Mouse (Mus musculus) heart, postnatal 0 days (tissue): ENCODE results near the gene Klk1b1.
A peak's percentile ranks its signal among the peaks of the same experiment; 100 is the strongest.

Experiments used
- CTCF ChIP-seq: IDR thresholded peaks from 2 replicates; pipeline ENCODE4 v1.5.1; 2016; ENCODE audit warnings: antibody characterized with exemption, control low read depth, low read depth
- EP300 ChIP-seq: IDR thresholded peaks from 2 replicates; pipeline ENCODE4 v1.6.1; 2016; ENCODE audit warnings: antibody characterized with exemption, low read depth

GRCm38 (mm10) chr7:43925985-43926384 lies 40.6 kb upstream of the Klk1b1 start:
- TF ChIP-seq CTCF (peak; percentile 26; the same call in 1 of the 2 replicates), EP300 (no peak)
